Mouse (Mus musculus) intestine, postnatal 0 days (tissue): Measurements from ENCODE around the gene Myh9. TPM values are rescaled to one million over a fixed set of nuclear protein-coding genes. Genes with fewer than 3 reads are reported as not detected.

Experiments used
- ATAC-seq: fragments of 200-750 bp; cut with Nextera tagmentation; 2 replicates; pipeline ENCODE4 v1.8.0; 2017; ENCODE audit warnings: mild to moderate bottlenecking, moderate TSS enrichment, moderate library complexity
- H3K27ac ChIP-seq: fragments of 300-500 bp; sonication (generic); 2 replicates; pipeline ENCODE4 v1.5.1; 2014; ENCODE audit warnings: mild to moderate bottlenecking, low read depth, low read length, moderate library complexity
- H3K27me3 ChIP-seq: fragments of 300-500 bp; sonication (generic); replicated peaks from 2 replicates; pipeline ENCODE4 v1.6.1; 2014; ENCODE audit warnings: low read length, mixed read lengths; ENCODE audit not compliant: control insufficient read depth, insufficient read depth
- H3K36me3 ChIP-seq: fragments of 300-500 bp; sonication (generic); 2 replicates; pipeline ENCODE4 v1.6.1; 2014; ENCODE audit warnings: mild to moderate bottlenecking, moderate library complexity; ENCODE audit not compliant: control insufficient read depth, insufficient read depth
- H3K4me1 ChIP-seq: fragments of 300-500 bp; sonication (generic); replicated peaks from 2 replicates; pipeline ENCODE4 v1.6.1; 2014; ENCODE audit warnings: antibody characterized with exemption, low read length, mixed read lengths; ENCODE audit not compliant: control insufficient read depth, insufficient read depth
- H3K4me2 ChIP-seq: fragments of 300-500 bp; sonication (generic); replicated peaks from 2 replicates; pipeline ENCODE4 v1.6.1; 2014; ENCODE audit warnings: low read depth, mild to moderate bottlenecking, moderate library complexity
- H3K4me3 ChIP-seq: fragments of 300-500 bp; sonication (generic); 2 replicates; pipeline ENCODE4 v1.5.1; 2014; ENCODE audit warnings: low read depth, low read length
- H3K9ac ChIP-seq: fragments of 300-500 bp; sonication (generic); 2 replicates; pipeline ENCODE4 v1.6.1; 2014; ENCODE audit warnings: mild to moderate bottlenecking, low read depth, low read length
- H3K9me3 ChIP-seq: fragments of 300-500 bp; sonication (generic); 2 replicates; pipeline ENCODE4 v1.6.1; 2016; ENCODE audit warnings: mixed run types; ENCODE audit not compliant: control insufficient read depth
- CTCF ChIP-seq: sonication (generic); IDR thresholded peaks from 2 replicates; pipeline ENCODE4 v1.5.1; 2016; ENCODE audit warnings: low read depth, mild to moderate bottlenecking, control low read depth, antibody characterized with exemption, moderate library complexity
- WGBS: fragments of 180-500 bp; shearing (Covaris S2); extraction: QIAGEN DNeasy Blood & Tissue Kit; methylation state at CpG from one replicate; pipeline ENCODE4 v1.1.7; 2014; 5-methylcytosine and 5-hydroxymethylcytosine counted together
- polyA plus RNA-seq: library from polyadenylated mRNA; unstranded; fragments of >200 nt; fragmentation: Nextera tagmentation; extraction: Ambion mirVana; gene quantifications from 2 replicates; pipeline ENCODE4 v1.2.1, GENCODE M21; 2015

The Myh9 gene
- polyA plus RNA-seq, 1 experiment from 2014 or later = 25.7 TPM

GRCm38 (mm10) chr15:77782449-77783014, 59.4 kb downstream of the Myh9 start:
- no peaks in the 10 kb centered on the region for H3K9me3 ChIP-seq
- H3K27ac ChIP-seq = no peak overlapping the region
- 73% methylated on average over 11 of the region's 11 CpGs for WGBS

GRCm38 (mm10) chr15:77775186-77775963, 66.6 kb downstream of the Myh9 start:
- 68% methylated on average over 20 of the region's 20 CpGs for WGBS
- no peak overlapping the region for H3K4me2 ChIP-seq
- peak; percentile 31; the same call in 1 of the 2 replicates for ATAC-seq
- no peaks in the 10 kb centered on the region for H3K9me3 ChIP-seq
- H3K36me3 ChIP-seq = peaks cover 98% of the 10 kb centered on the region
- H3K27me3 ChIP-seq = no peaks in the 10 kb centered on the region
- no peak overlapping the region for H3K4me3 ChIP-seq
- H3K27ac ChIP-seq = no peak overlapping the region
- no peaks in the 10 kb centered on the region for H3K4me1 ChIP-seq
- H3K9ac ChIP-seq = no peak overlapping the region
- TF ChIP-seq CTCF = peak; percentile 99

More at GRCm38 (mm10) chr15:77782449-77783014, 59.4 kb downstream of the Myh9 start:
- H3K36me3 ChIP-seq = peaks cover 99% of the 10 kb centered on the region
- no peak overlapping the region for H3K9ac ChIP-seq
- TF ChIP-seq CTCF = peak; percentile 82
- no peak for ATAC-seq
- H3K27me3 ChIP-seq = no peaks in the 10 kb centered on the region
- no peaks in the 10 kb centered on the region for H3K4me1 ChIP-seq
- no peak overlapping the region for H3K4me3 ChIP-seq
- H3K4me2 ChIP-seq = no peak overlapping the region

DNA sequence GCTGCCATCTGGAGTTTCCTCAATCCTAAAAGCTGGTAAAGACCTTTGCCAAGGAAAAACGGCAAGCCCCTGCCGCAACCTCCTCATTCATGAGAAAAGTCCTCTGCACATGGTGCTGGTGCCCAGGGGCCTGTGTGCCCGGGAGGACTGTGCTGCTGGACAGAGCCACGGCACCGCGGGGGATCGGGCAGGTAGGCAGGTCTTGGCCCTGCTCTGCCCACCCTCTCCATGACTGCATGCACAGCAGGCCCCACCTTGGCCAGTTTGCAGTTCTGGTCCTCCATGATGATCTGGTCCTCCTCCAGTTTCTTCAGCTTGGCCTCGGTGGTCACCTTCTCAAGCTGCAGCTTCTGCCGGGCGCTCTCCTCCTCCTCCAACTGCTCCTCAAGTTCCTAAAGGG, 67.7 kb downstream of the Myh9 start:
- peaks cover 98% of the 10 kb centered on the region for H3K36me3 ChIP-seq
- WGBS = 93% methylated on average over 10 of the region's 10 CpGs
- TF ChIP-seq CTCF = no peak
- H3K4me3 ChIP-seq = no peak overlapping the region
- no peaks in the 10 kb centered on the region for H3K27me3 ChIP-seq
- H3K9ac ChIP-seq = no peak overlapping the region
- no peaks in the 10 kb centered on the region for H3K9me3 ChIP-seq
- no peaks in the 10 kb centered on the region for H3K4me1 ChIP-seq
- no peak for ATAC-seq
- H3K27ac ChIP-seq = no peak overlapping the region
- H3K4me2 ChIP-seq = no peak overlapping the region

- ATAC-seq = no peak
- Histone ChIP-seq H3K4me2 (no peak overlapping the region), H3K36me3 (peaks cover 98% of the 10 kb centered on the region), H3K9ac (no peak overlapping the region), H3K9me3 (no peaks in the 10 kb centered on the region), H3K4me1 (no peaks in the 10 kb centered on the region), H3K27me3 (no peaks in the 10 kb centered on the region), H3K4me3 (no peak overlapping the region), H3K27ac (no peak overlapping the region)
- TF ChIP-seq CTCF = no peak
- 82% methylated on average over 19 of the region's 19 CpGs for WGBS
Measured at GRCm38 (mm10) chr15:77773099-77773915, 68.7 kb downstream of the Myh9 start.

DNA sequence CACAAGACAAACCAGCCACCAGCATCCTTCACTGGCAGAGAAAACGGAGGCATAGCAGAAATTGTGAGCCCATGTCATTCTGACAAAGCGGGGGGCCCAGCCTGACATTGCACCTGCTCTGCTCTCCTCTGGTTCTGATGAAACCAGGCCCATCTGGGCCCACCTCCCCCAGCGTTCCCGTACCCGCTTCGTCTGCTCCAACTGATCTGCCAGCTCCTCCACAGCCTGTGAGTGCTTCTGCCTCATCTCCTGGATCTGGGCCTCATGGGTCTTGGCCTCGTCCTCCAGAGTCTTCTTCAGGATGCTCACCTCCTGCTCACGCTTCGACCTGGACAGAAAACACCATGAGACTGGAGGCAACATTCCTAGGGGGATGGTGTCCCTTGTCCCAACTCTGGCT, 71.0 kb downstream of the Myh9 start:
- Histone ChIP-seq H3K9me3 (no peaks in the 10 kb centered on the region), H3K9ac (no peak overlapping the region), H3K36me3 (peaks cover 98% of the 10 kb centered on the region), H3K4me2 (no peak overlapping the region), H3K27ac (no peak overlapping the region), H3K4me1 (no peaks in the 10 kb centered on the region), H3K4me3 (no peak overlapping the region), H3K27me3 (no peaks in the 10 kb centered on the region)
- WGBS = 95% methylated on average over 9 of the region's 9 CpGs
- no peak for ATAC-seq
- no peak for TF ChIP-seq CTCF

GRCm38 (mm10) chr15:77770341-77770740, 71.6 kb downstream of the Myh9 start:
- Histone ChIP-seq H3K9ac (no peak overlapping the region), H3K36me3 (peaks cover 98% of the 10 kb centered on the region), H3K27me3 (no peaks in the 10 kb centered on the region), H3K4me2 (no peak overlapping the region), H3K9me3 (no peaks in the 10 kb centered on the region), H3K4me1 (no peaks in the 10 kb centered on the region), H3K27ac (no peak overlapping the region), H3K4me3 (no peak overlapping the region)
- 93% methylated on average over 5 of the region's 5 CpGs for WGBS
- no peak for ATAC-seq
- TF ChIP-seq CTCF = no peak
